Mouse (Mus musculus) liver, adult 2 months (tissue): ENCODE results near the gene Dcx. TPM values are rescaled to one million over a fixed set of nuclear protein-coding genes. Genes with fewer than 3 reads are reported as not detected.

Experiments used
- DNase-seq: peaks from one replicate; pipeline ENCODE4 v3.0.0-alpha.2; 2011; ENCODE audit warnings: low read depth, low spot score; ENCODE audit errors: extremely low read depth
- H3K27ac ChIP-seq: fragments of 200-500 bp; replicated peaks from 2 replicates; pipeline ENCODE4 v1.5.1; 2012; ENCODE audit warnings: low read depth, mild to moderate bottlenecking, control low read depth, inconsistent platforms, low read length; ENCODE audit not compliant: insufficient read depth
- H3K27me3 ChIP-seq: fragments of 200-500 bp; 2 replicates; pipeline ENCODE4 v1.6.1; 2012; ENCODE audit warnings: mild to moderate bottlenecking, moderate library complexity, low read length, inconsistent platforms; ENCODE audit not compliant: control insufficient read depth, insufficient read depth
- H3K36me3 ChIP-seq: fragments of 200-500 bp; 2 replicates; pipeline ENCODE4 v1.6.1; 2012; ENCODE audit warnings: low read length, inconsistent platforms; ENCODE audit not compliant: control insufficient read depth, insufficient read depth
- H3K4me1 ChIP-seq: fragments of 200-500 bp; 2 replicates; pipeline ENCODE4 v1.6.1; 2011; ENCODE audit warnings: low read length; ENCODE audit not compliant: control insufficient read depth, insufficient read depth
- H3K4me3 ChIP-seq: fragments of 200-500 bp; 2 replicates; pipeline ENCODE4 v1.5.1; 2011; ENCODE audit warnings: low read depth, mild to moderate bottlenecking, control low read depth, low read length, moderate library complexity; ENCODE audit not compliant: insufficient read depth
- H3K79me2 ChIP-seq: fragments of 200-500 bp; 2 replicates; pipeline ENCODE4 v1.6.1; 2012; ENCODE audit warnings: inconsistent platforms, mild to moderate bottlenecking, low read length, moderate library complexity; ENCODE audit not compliant: control insufficient read depth, insufficient read depth
- H3K9ac ChIP-seq: fragments of 200-500 bp; 2 replicates; pipeline ENCODE4 v1.6.1; 2012; ENCODE audit warnings: low read depth, mild to moderate bottlenecking, control low read depth, inconsistent platforms, low read length
- CTCF ChIP-seq: fragments of 200-500 bp; IDR thresholded peaks from 2 replicates; pipeline ENCODE4 v1.5.1; 2011; ENCODE audit warnings: low read depth, low read length, control low read depth
- POLR2A ChIP-seq: fragments of 200-500 bp; IDR thresholded peaks from 2 replicates; pipeline ENCODE4 v1.6.1; 2011; ENCODE audit warnings: low read length, control low read depth; ENCODE audit not compliant: insufficient read depth; ENCODE audit errors: extremely low read depth
- WGBS: fragments of 180-500 bp; shearing (Covaris S2); methylation state at CpG from one replicate; pipeline ENCODE4 v1.1.7; 2018; 5-methylcytosine and 5-hydroxymethylcytosine counted together
- polyA plus RNA-seq: library from polyadenylated mRNA; depleted of rRNA; stranded (reverse); fragments of >200 nt; gene quantifications from 2 replicates; pipeline ENCODE4 v1.2.3, GENCODE M21; 2012
- total RNA-seq: library from RNA; depleted of rRNA; stranded (reverse); fragments of >200 nt; gene quantifications from 2 replicates; pipeline ENCODE4 v1.2.3, GENCODE M21; 2014

The Dcx gene
- total and polyA plus RNA-seq, 2 experiments: 0.02 to 0.09 TPM

DNA sequence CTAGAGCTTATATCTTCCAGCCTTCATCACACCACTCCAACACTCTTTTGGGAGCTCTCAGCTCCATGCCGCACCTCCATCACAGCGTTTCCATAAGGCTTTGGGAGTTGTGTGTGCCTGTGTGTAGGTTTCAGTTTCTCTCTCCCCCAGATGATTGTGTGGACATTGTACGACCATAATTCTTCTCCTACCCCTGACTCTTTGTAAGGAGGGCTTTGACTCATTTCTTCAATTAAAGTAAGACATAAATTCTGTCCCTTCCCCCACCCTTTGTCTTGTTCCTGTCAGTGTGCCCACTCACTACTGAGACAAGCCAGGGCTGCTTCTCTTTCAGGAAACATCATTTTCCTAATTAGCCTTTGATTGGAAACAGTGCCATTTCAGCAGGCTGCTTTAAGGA lies 81.8 kb downstream of the Dcx start:
- Histone ChIP-seq H3K4me3 (no peak overlapping the region), H3K79me2 (no peaks in the 10 kb centered on the region), H3K27ac (no peak overlapping the region), H3K9ac (no peak overlapping the region), H3K4me1 (no peaks in the 10 kb centered on the region), H3K36me3 (no peaks in the 10 kb centered on the region), H3K27me3 (no peaks in the 10 kb centered on the region)
- TF ChIP-seq CTCF: no peak
- TF ChIP-seq POLR2A: no peak
- DNase-seq: no peak
- 87% methylated on average over 3 of the region's 3 CpGs for WGBS

DNA sequence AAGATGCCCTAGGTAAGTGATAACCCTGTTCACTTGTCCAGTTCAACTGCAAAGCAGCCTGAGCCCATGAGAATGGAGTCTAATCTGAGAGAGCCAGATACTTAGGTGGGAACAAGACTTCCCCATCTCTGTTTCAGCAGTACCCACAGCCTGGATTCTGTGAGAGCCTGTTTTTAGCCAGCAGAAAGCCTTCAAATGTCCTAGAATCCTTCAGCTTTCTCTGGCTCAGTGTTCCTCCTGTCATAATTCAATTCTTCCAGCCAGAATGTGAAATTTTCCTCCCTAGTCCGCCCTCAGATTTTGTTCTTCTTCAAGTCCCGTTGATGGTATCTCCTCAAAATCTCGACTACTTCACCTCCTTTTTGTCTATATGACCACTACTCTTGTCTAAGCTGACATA lies 83.1 kb downstream of the Dcx start:
- Histone ChIP-seq H3K4me3 (no peak overlapping the region), H3K27me3 (no peaks in the 10 kb centered on the region), H3K79me2 (no peaks in the 10 kb centered on the region), H3K9ac (no peak overlapping the region), H3K27ac (no peak overlapping the region), H3K36me3 (no peaks in the 10 kb centered on the region), H3K4me1 (no peaks in the 10 kb centered on the region)
- WGBS: 92% methylated on average over 3 of the region's 3 CpGs
- DNase-seq: no peak
- TF ChIP-seq POLR2A (no peak), CTCF (no peak)

DNA sequence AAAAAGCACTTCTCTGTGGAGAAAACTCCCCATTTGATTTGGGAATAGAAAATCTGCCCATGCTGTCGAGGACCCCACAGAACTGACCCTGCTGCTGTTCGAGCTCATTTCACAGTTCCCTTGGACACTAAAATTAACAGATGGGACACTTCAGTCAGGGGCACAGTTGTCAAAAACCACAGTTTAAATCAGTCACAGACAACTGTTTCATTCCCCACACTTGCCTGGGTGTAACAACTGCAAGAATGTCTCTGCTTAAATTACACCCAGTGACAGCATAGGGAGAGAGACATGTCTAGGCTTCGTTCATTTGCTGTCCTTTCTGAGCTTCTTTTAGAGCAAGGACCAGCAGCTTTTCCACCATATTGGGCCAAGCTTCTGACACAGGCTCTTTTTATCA lies 86.5 kb downstream of the Dcx start:
- H3K79me2 ChIP-seq: no peaks in the 10 kb centered on the region
- TF ChIP-seq POLR2A (no peak), CTCF (no peak)
- WGBS: 88% methylated on average over 3 of the region's 3 CpGs
- no peaks in the 10 kb centered on the region for H3K4me1 ChIP-seq
- H3K9ac ChIP-seq: no peak overlapping the region
- H3K4me3 ChIP-seq: no peak overlapping the region
- no peaks in the 10 kb centered on the region for H3K36me3 ChIP-seq
- no peak for DNase-seq
- H3K27me3 ChIP-seq: no peaks in the 10 kb centered on the region
- no peak overlapping the region for H3K27ac ChIP-seq

DNA sequence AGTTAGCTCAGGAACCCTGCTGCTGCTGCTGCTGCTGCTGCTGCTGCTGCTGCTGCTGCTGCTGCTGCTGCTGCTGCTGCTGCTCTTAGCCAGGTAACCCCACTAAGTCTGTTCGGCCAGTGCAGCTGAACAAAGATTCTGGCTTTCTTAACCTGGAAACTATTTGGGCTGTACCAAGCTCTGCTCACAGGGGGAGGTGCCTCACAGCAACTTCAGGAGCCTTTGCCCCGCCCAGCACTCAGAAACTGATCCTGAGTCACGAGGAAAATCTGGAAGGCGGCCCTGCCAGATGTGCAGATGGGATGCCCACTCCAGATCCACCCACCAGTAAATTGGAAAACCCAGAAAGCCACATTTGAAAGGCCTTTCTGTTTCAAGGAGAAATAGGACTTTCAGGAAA lies 105.9 kb downstream of the Dcx start, which contains the start of gene Capn6:
TSS of gene Capn6 (minus strand) at position 203 of the 400 bp plus-strand sequence.
- no peaks in the 10 kb centered on the region for H3K4me1 ChIP-seq
- H3K36me3 ChIP-seq: no peaks in the 10 kb centered on the region
- H3K4me3 ChIP-seq: no peak within 1 kb of the TSS; the same call in 1 of the 2 replicates
- no peak for DNase-seq
- WGBS: 47% methylated on average over 4 of the region's 4 CpGs
- no peaks in the 10 kb centered on the region for H3K79me2 ChIP-seq
- TF ChIP-seq POLR2A: no peak
- TF ChIP-seq CTCF: no peak
- no peaks in the 10 kb centered on the region for H3K27me3 ChIP-seq
- H3K27ac ChIP-seq: no peak within 1 kb of the TSS
- H3K9ac ChIP-seq: no peak within 1 kb of the TSS

DNA sequence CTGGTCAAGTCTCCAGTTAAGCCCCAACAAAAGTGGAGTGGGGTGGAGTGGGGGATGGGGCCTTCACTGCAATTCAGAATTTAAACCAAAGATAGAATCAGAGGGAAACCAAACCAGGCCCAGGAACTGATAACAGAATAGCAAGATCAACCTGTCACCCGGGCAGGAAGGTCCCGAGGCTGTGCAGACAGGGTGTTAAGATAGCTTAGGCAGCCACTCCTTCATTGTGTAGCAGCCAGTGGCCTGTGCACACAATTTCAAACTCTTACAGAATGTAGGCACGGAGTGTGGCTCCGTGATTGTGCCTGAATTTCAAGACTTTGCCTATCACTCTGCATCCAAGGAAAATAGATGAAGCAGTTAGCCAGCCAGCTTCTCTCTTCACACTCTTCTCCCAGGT lies 106.6 kb downstream of the Dcx start:
- H3K79me2 ChIP-seq: no peaks in the 10 kb centered on the region
- no peaks in the 10 kb centered on the region for H3K4me1 ChIP-seq
- no peaks in the 10 kb centered on the region for H3K36me3 ChIP-seq
- 32% methylated on average over 4 of the region's 4 CpGs for WGBS
- H3K27ac ChIP-seq: no peak overlapping the region
- no peak overlapping the region for H3K9ac ChIP-seq
- no peak overlapping the region; the same call in 1 of the 2 replicates for H3K4me3 ChIP-seq
- no peak for DNase-seq
- TF ChIP-seq CTCF: no peak
- no peak for TF ChIP-seq POLR2A
- no peaks in the 10 kb centered on the region for H3K27me3 ChIP-seq

DNA sequence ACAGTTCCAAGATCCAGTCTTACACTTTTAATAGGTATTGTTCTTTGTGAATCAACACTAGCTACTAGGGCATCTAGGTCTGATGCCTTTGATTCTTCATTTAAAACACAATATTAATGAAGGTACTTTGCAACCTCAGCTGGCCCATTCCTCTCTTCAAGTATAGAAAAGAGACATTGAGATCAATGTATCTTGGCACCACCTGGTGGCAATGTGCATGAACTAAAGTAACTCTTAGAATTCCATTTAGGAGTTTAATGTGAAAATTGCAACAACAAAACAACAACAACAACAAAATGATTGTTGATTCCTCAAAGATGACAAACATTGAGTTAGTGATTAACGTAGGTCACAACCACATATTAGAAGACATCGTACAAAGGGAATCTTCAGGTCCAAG lies 114.2 kb downstream of the Dcx start:
- Histone ChIP-seq H3K79me2 (no peaks in the 10 kb centered on the region), H3K9ac (no peak overlapping the region), H3K27me3 (no peaks in the 10 kb centered on the region), H3K4me3 (no peak overlapping the region), H3K4me1 (no peaks in the 10 kb centered on the region), H3K36me3 (no peaks in the 10 kb centered on the region), H3K27ac (no peak overlapping the region)
- no peak for TF ChIP-seq POLR2A
- TF ChIP-seq CTCF: no peak
- WGBS: 100% methylated on average over 2 of the region's 2 CpGs
- DNase-seq: no peak
